Mouse (Mus musculus) skeletal muscle tissue, adult 2 months (tissue): ENCODE data around the gene Rgs3.

Experiments
- DNase-seq: peaks from one replicate; pipeline ENCODE4 v3.0.0-alpha.2; 2012; ENCODE audit warnings: low read depth, low spot score

The Rgs3 gene

GRCm38 (mm10) chr4:62627331-62627730, 67.7 kb downstream of the Rgs3 start:
- no peak for DNase-seq

GRCm38 (mm10) chr4:62628547-62628946, 68.9 kb downstream of the Rgs3 start:
- no peak for DNase-seq

GRCm38 (mm10) chr4:62629461-62629860, 69.8 kb downstream of the Rgs3 start:
- peak; percentile 37 for DNase-seq

- DNase-seq: no peak
These were observed 70.3 kb downstream of the Rgs3 start for GRCm38 (mm10) chr4:62629905-62630304.

- no peak for DNase-seq
These were observed 73.6 kb downstream of the Rgs3 start for GRCm38 (mm10) chr4:62633243-62633642.

GRCm38 (mm10) chr4:62634054-62634591, 74.5 kb downstream of the Rgs3 start:
- no peak for DNase-seq

- DNase-seq: no peak
These were observed 75.2 kb downstream of the Rgs3 start for GRCm38 (mm10) chr4:62634840-62635239.

- no peak for DNase-seq
These were observed 76.4 kb downstream of the Rgs3 start for GRCm38 (mm10) chr4:62636047-62636446.

- no peak for DNase-seq
These were observed 78.4 kb downstream of the Rgs3 start for GRCm38 (mm10) chr4:62637856-62638604.

- no peak for DNase-seq
These were observed 81.0 kb downstream of the Rgs3 start for GRCm38 (mm10) chr4:62640496-62641229.

GRCm38 (mm10) chr4:62641230-62641589, 81.6 kb downstream of the Rgs3 start:
- DNase-seq: no peak

GRCm38 (mm10) chr4:62641656-62642055, 82.0 kb downstream of the Rgs3 start:
- no peak for DNase-seq

- no peak for DNase-seq
These were observed 83.8 kb downstream of the Rgs3 start for GRCm38 (mm10) chr4:62643401-62643800.

GRCm38 (mm10) chr4:62644031-62644793, 84.6 kb downstream of the Rgs3 start:
- DNase-seq: no peak

GRCm38 (mm10) chr4:62646556-62647248, 87.1 kb downstream of the Rgs3 start:
- no peak for DNase-seq

GRCm38 (mm10) chr4:62648848-62649247, 89.2 kb downstream of the Rgs3 start:
- DNase-seq: no peak

GRCm38 (mm10) chr4:62649536-62650230, 90.0 kb downstream of the Rgs3 start:
- no peak for DNase-seq

GRCm38 (mm10) chr4:62651179-62651760, 91.6 kb downstream of the Rgs3 start:
- no peak for DNase-seq

GRCm38 (mm10) chr4:62652215-62652614, 92.6 kb downstream of the Rgs3 start:
- DNase-seq: no peak

- DNase-seq: no peak
These were observed 93.5 kb downstream of the Rgs3 start for GRCm38 (mm10) chr4:62652921-62653757.
